In the genomic region with DNA sequence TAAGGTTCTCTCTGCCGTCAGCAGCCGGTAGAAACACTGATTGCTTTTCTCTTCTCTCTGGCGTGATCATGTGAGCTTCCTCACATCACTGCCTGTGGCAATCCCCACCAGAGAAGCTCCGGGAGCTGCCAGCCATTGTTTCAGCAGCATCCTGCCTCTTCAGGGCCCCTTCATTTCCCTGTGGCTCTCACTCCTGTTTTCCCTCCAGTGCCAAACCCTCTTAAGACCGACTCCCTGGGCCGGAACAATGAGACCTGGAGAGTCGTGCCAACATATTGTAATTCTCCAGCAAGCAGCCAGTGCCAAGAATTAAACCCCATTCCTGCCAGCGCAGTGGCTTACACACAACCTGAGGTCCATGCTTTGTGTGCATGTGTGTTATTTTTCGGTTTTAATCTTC, we compare ENCODE assay signal across 8 mouse cellular contexts.
DNase-seq lines count a peak whose midpoint lies in the region; ATAC-seq and TF ChIP-seq lines count a peak whose summit lies in the region.

No protein-coding gene starts in this region.

- H3K4me3 ChIP-seq in stomach, embryonic 15.5 days (replicated peaks), result no peak overlapping the region
- H3K4me3 ChIP-seq in stomach, postnatal 0 days (ENCODE audit: low read depth, low read length), result no peak overlapping the region
- no peak overlapping the region for H3K4me3 ChIP-seq in lung, embryonic 15.5 days

- DNase-seq in cerebellum, adult 11-12 months, result peak; percentile 10
- no peak for DNase-seq in cerebellum, adult 11 months
- no peak for DNase-seq in stomach, postnatal 0 days (ENCODE audit: low spot score)
- no peak for DNase-seq in adrenal gland, adult (ENCODE audit: inconsistent age in 2 of 2, low spot score in 1 of 2)
- no peak for DNase-seq in testis, postnatal 10 days (ENCODE audit: low spot score)
- DNase-seq in embryo, embryonic 10 days (ENCODE audit: low spot score), result no peak

- 55% methylated on average over 9 of the region's 9 CpGs for WGBS in stomach, embryonic 15.5 days
- WGBS in stomach, postnatal 0 days, result 44% methylated on average over 9 of the region's 9 CpGs
- 46% methylated on average over 9 of the region's 9 CpGs for WGBS in lung, embryonic 15.5 days

- no peak for TF ChIP-seq CTCF in stomach, postnatal 0 days (IDR thresholded peaks at IDR 0.05; ENCODE audit: low read depth)

- no peak overlapping the region for H3K4me2 ChIP-seq in stomach, embryonic 15.5 days
- H3K4me2 ChIP-seq in stomach, postnatal 0 days (replicated peaks; ENCODE audit: low read depth), result no peak overlapping the region
- 0 out of 2 replicates have a peak overlapping the region, but pooled peaks have one; percentile 5 for H3K4me2 ChIP-seq in lung, embryonic 15.5 days

- H3K36me3 ChIP-seq in stomach, embryonic 15.5 days, result no peaks in the 10 kb centered on the region
- no peaks in the 10 kb centered on the region for H3K36me3 ChIP-seq in stomach, postnatal 0 days (ENCODE audit: control insufficient read depth, insufficient read depth, low read length)
- no peaks in the 10 kb centered on the region for H3K36me3 ChIP-seq in lung, embryonic 15.5 days

- H3K9me3 ChIP-seq in stomach, embryonic 15.5 days, result no peaks in the 10 kb centered on the region
- no peaks in the 10 kb centered on the region for H3K9me3 ChIP-seq in stomach, postnatal 0 days (ENCODE audit: control insufficient read depth, low read length)
- H3K9me3 ChIP-seq in lung, embryonic 15.5 days, result no peaks in the 10 kb centered on the region

- H3K27me3 ChIP-seq in stomach, embryonic 15.5 days (replicated peaks), result no peaks in the 10 kb centered on the region
- no peaks in the 10 kb centered on the region for H3K27me3 ChIP-seq in stomach, postnatal 0 days (ENCODE audit: control insufficient read depth, insufficient read depth, low read length)
- H3K27me3 ChIP-seq in lung, embryonic 15.5 days, result no peaks in the 10 kb centered on the region

- no peak for ATAC-seq in stomach, embryonic 15.5 days (ENCODE audit: insufficient read depth, low FRiP score, low read depth)
- no peak for ATAC-seq in stomach, postnatal 0 days (ENCODE audit: low FRiP score, low TSS enrichment)
- no peak for ATAC-seq in lung, embryonic 15.5 days (ENCODE audit: borderline replicate concordance, extremely low read depth, low FRiP score, low TSS enrichment)

- no peaks in the 10 kb centered on the region for H3K4me1 ChIP-seq in stomach, embryonic 15.5 days
- H3K4me1 ChIP-seq in stomach, postnatal 0 days (replicated peaks; ENCODE audit: control insufficient read depth, insufficient read depth), result no peaks in the 10 kb centered on the region
- H3K4me1 ChIP-seq in lung, embryonic 15.5 days, result peaks cover 16% of the 10 kb centered on the region

- peak overlapping the region; percentile 4; the same call in 1 of the 2 replicates for H3K27ac ChIP-seq in stomach, embryonic 15.5 days
- no peak overlapping the region for H3K27ac ChIP-seq in stomach, postnatal 0 days (replicated peaks)
- peak overlapping the region; percentile 48 for H3K27ac ChIP-seq in lung, embryonic 15.5 days

- no peak overlapping the region for H3K9ac ChIP-seq in stomach, embryonic 15.5 days
- no peak overlapping the region for H3K9ac ChIP-seq in stomach, postnatal 0 days (ENCODE audit: low read length)
- no peak overlapping the region for H3K9ac ChIP-seq in lung, embryonic 15.5 days

- TF ChIP-seq EP300 in stomach, postnatal 0 days (optimal IDR thresholded peaks at IDR 0.05), result no peak
